Mouse (Mus musculus): ENCODE measurements around the gene Zfp710. TPM values are rescaled to one million over a fixed set of nuclear protein-coding genes. Genes with fewer than 3 reads are reported as not detected.
A peak's percentile ranks its signal among the peaks of the same experiment; 100 is the strongest.
"Not testable (repeated sequence)": the region's sequence is repeated elsewhere in the genome, so short reads cannot be mapped to it uniquely, and the experiment has no call there.

Gene Zfp710
- total RNA-seq (2021): 10 to 100 TPM; 14.2 to 16.7 TPM
- long read RNA-seq, experiment 1, partial matches to known transcripts: 2 of 13 reads
- long read RNA-seq, experiment 1, other reads (novel, unspliced or antisense): 8 of 13 reads
- long read RNA-seq, experiment 2, partial matches to known transcripts: 2 of 9 reads
- long read RNA-seq, experiment 2, other reads (novel, unspliced or antisense): 6 of 9 reads

GRCm38 (mm10) chr7:80024521-80025390 lies at the start of gene Zfp710:
Gene Zfp710 (plus strand): TSS chr7:80024814.
- DNase-seq: peak; percentile 83

GRCm38 (mm10) chr7:79975316-79975715 lies 49.3 kb upstream of the Zfp710 start:
- no peak for DNase-seq

GRCm38 (mm10) chr7:79986717-79987116 lies 37.9 kb upstream of the Zfp710 start:
- DNase-seq: no peak

- DNase-seq: no peak
Measured at GRCm38 (mm10) chr7:79987745-79988144, 36.9 kb upstream of the Zfp710 start.

- not testable (repeated sequence) for DNase-seq
Measured at GRCm38 (mm10) chr7:79988466-79988865, 36.1 kb upstream of the Zfp710 start.

- peak; percentile 62 for DNase-seq
Measured at GRCm38 (mm10) chr7:79994476-79994875, 30.1 kb upstream of the Zfp710 start.

- DNase-seq: no peak
Measured at GRCm38 (mm10) chr7:79997761-79998160, 26.9 kb upstream of the Zfp710 start.

- no peak for DNase-seq
Measured at GRCm38 (mm10) chr7:80002353-80003055, 22.1 kb upstream of the Zfp710 start.

GRCm38 (mm10) chr7:80004776-80005554 lies 19.6 kb upstream of the Zfp710 start:
- DNase-seq: no peak

GRCm38 (mm10) chr7:80010680-80011079 lies 13.9 kb upstream of the Zfp710 start:
- DNase-seq: no peak

GRCm38 (mm10) chr7:80011470-80011869 lies 13.1 kb upstream of the Zfp710 start:
- peak; percentile 50 for DNase-seq

GRCm38 (mm10) chr7:80013884-80014550 lies 10.6 kb upstream of the Zfp710 start:
- no peak for DNase-seq

- DNase-seq: no peak
Measured at GRCm38 (mm10) chr7:80014826-80015755, 9.5 kb upstream of the Zfp710 start.

- no peak for DNase-seq
Measured at GRCm38 (mm10) chr7:80018506-80019452, 5.8 kb upstream of the Zfp710 start.

- no peak for DNase-seq
Measured at GRCm38 (mm10) chr7:80023621-80024435, 786 bp upstream of the Zfp710 start.

GRCm38 (mm10) chr7:80025391-80026117 lies 940 bp downstream of the Zfp710 start:
- no peak for DNase-seq

All from gastrocnemius, postnatal 10 days (tissue).